Mouse (Mus musculus) hindbrain, postnatal 0 days (tissue): Measurements from ENCODE around the gene Tecpr2. TPM values are rescaled to one million over a fixed set of nuclear protein-coding genes. Genes with fewer than 3 reads are reported as not detected.

ENCODE experiments used
- ATAC-seq: fragments of 200-750 bp; cut with Nextera tagmentation; 2 replicates; pipeline ENCODE4 v1.8.0; 2017; ENCODE audit warnings: mild to moderate bottlenecking, moderate TSS enrichment, moderate library complexity
- DNase-seq: peaks from one replicate; pipeline ENCODE4 v3.0.0-alpha.2; 2015; ENCODE audit warnings: low spot score
- H3K27ac ChIP-seq: fragments of 300-500 bp; sonication (generic); 2 replicates; pipeline ENCODE4 v1.5.1; 2014; ENCODE audit warnings: mild to moderate bottlenecking
- H3K27me3 ChIP-seq: fragments of 300-500 bp; sonication (generic); 2 replicates; pipeline ENCODE4 v1.6.1; 2014; ENCODE audit warnings: low read length, mixed read lengths; ENCODE audit not compliant: insufficient read depth
- H3K36me3 ChIP-seq: fragments of 300-500 bp; sonication (generic); 2 replicates; pipeline ENCODE4 v1.6.1; 2014; ENCODE audit warnings: low read length, mixed read lengths; ENCODE audit not compliant: insufficient read depth
- H3K4me1 ChIP-seq: fragments of 300-500 bp; sonication (generic); 2 replicates; pipeline ENCODE4 v1.6.1; 2014; ENCODE audit warnings: antibody characterized with exemption, low read length, mixed read lengths; ENCODE audit not compliant: insufficient read depth
- H3K4me2 ChIP-seq: fragments of 300-500 bp; sonication (generic); 2 replicates; pipeline ENCODE4 v1.6.1; 2014; ENCODE audit warnings: low read depth, mild to moderate bottlenecking, low read length, moderate library complexity, mixed read lengths
- H3K4me3 ChIP-seq: fragments of 300-500 bp; sonication (generic); 2 replicates; pipeline ENCODE4 v1.5.1; 2014; ENCODE audit warnings: low read length
- H3K9ac ChIP-seq: fragments of 300-500 bp; sonication (generic); replicated peaks from 2 replicates; pipeline ENCODE4 v1.6.1; 2014; ENCODE audit warnings: mild to moderate bottlenecking, low read length, moderate library complexity, mixed read lengths
- H3K9me3 ChIP-seq: fragments of 300-500 bp; sonication (generic); 2 replicates; pipeline ENCODE4 v1.6.1; 2016; ENCODE audit warnings: low read length, mixed read lengths
- CTCF ChIP-seq: IDR thresholded peaks from 2 replicates; pipeline ENCODE4 v1.5.1; 2016; ENCODE audit warnings: antibody characterized with exemption, control low read depth, low read depth
- whole genome bisulfite sequencing: fragments of 180-500 bp; shearing (Covaris S2); extraction: QIAGEN DNeasy Blood & Tissue Kit; methylation state at CpG from one replicate; pipeline ENCODE4 v1.1.7; 2014; 5-methylcytosine and 5-hydroxymethylcytosine counted together
- polyA plus RNA-seq: library from polyadenylated mRNA; unstranded; fragments of >200 nt; fragmentation: Nextera tagmentation; extraction: Ambion mirVana; gene quantifications from 2 replicates; pipeline ENCODE4 v1.2.1, GENCODE M21; 2015
- total RNA-seq: library from RNA; depleted of rRNA; stranded (reverse); fragments of >200 nt; gene quantifications from 2 replicates; pipeline ENCODE4 v1.2.3, GENCODE M21; 2014

Tecpr2 gene
- total and polyA plus RNA-seq, 2 experiments from 2014 or later, result 4.3 to 24.1 TPM

GRCm38 (mm10) chr12:110864008-110864407 is 25.1 kb upstream of the Tecpr2 start:
- ATAC-seq, result no peak
- H3K36me3 ChIP-seq, result peaks cover 21% of the 10 kb centered on the region
- no peak for TF ChIP-seq CTCF
- H3K27me3 ChIP-seq, result no peaks in the 10 kb centered on the region
- DNase-seq, result no peak
- H3K4me3 ChIP-seq, result no peak overlapping the region
- H3K27ac ChIP-seq, result no peak overlapping the region
- 95% methylated on average over 6 of the region's 6 CpGs for WGBS
- no peaks in the 10 kb centered on the region for H3K4me1 ChIP-seq
- no peaks in the 10 kb centered on the region for H3K9me3 ChIP-seq
- H3K4me2 ChIP-seq, result no peak overlapping the region
- H3K9ac ChIP-seq, result no peak overlapping the region

- Histone ChIP-seq H3K27ac (no peak overlapping the region), H3K36me3 (peaks cover 30% of the 10 kb centered on the region)
Measured at GRCm38 (mm10) chr12:110865571-110865970, 23.5 kb upstream of the Tecpr2 start.

GRCm38 (mm10) chr12:110865989-110866388 is 23.1 kb upstream of the Tecpr2 start:
- Histone ChIP-seq H3K36me3 (peaks cover 29% of the 10 kb centered on the region), H3K9ac (no peak overlapping the region), H3K9me3 (no peaks in the 10 kb centered on the region), H3K4me2 (no peak overlapping the region), H3K4me1 (no peaks in the 10 kb centered on the region), H3K27me3 (no peaks in the 10 kb centered on the region), H3K27ac (no peak overlapping the region), H3K4me3 (no peak overlapping the region)
- 76% methylated on average over 10 of the region's 10 CpGs for WGBS
- ATAC-seq, result no peak
- no peak for TF ChIP-seq CTCF
- DNase-seq, result no peak

More at GRCm38 (mm10) chr12:110865571-110865970, 23.5 kb upstream of the Tecpr2 start:
- DNase-seq, result no peak
- TF ChIP-seq CTCF, result no peak
- Histone ChIP-seq H3K9me3 (no peaks in the 10 kb centered on the region), H3K4me3 (no peak overlapping the region), H3K27me3 (no peaks in the 10 kb centered on the region), H3K4me2 (no peak overlapping the region), H3K9ac (no peak overlapping the region), H3K4me1 (no peaks in the 10 kb centered on the region)
- WGBS, result 27% methylated on average over 6 of the region's 6 CpGs
- no peak for ATAC-seq

GRCm38 (mm10) chr12:110870107-110870506 is 19.0 kb upstream of the Tecpr2 start:
- Histone ChIP-seq H3K4me2 (no peak overlapping the region), H3K36me3 (peaks cover 37% of the 10 kb centered on the region), H3K9ac (no peak overlapping the region), H3K27me3 (no peaks in the 10 kb centered on the region), H3K4me3 (no peak overlapping the region), H3K9me3 (no peaks in the 10 kb centered on the region), H3K27ac (no peak overlapping the region), H3K4me1 (no peaks in the 10 kb centered on the region)
- DNase-seq (no peak), ATAC-seq (no peak)
- TF ChIP-seq CTCF, result no peak
- 91% methylated on average over 4 of the region's 4 CpGs for WGBS

- Histone ChIP-seq H3K9me3 (no peaks in the 10 kb centered on the region), H3K27ac (no peak overlapping the region), H3K9ac (no peak overlapping the region), H3K4me1 (no peaks in the 10 kb centered on the region), H3K4me2 (no peak overlapping the region), H3K27me3 (no peaks in the 10 kb centered on the region), H3K36me3 (peaks cover 37% of the 10 kb centered on the region), H3K4me3 (no peak overlapping the region)
- ATAC-seq, result no peak
- no peak for TF ChIP-seq CTCF
- no peak for DNase-seq
- WGBS, result 96% methylated on average over 5 of the region's 5 CpGs
Measured at GRCm38 (mm10) chr12:110871247-110871646, 17.8 kb upstream of the Tecpr2 start.

GRCm38 (mm10) chr12:110875351-110875750 is 13.7 kb upstream of the Tecpr2 start:
- H3K36me3 ChIP-seq, result peaks cover 32% of the 10 kb centered on the region

GRCm38 (mm10) chr12:110882291-110882690 is 6.8 kb upstream of the Tecpr2 start:
- no peak overlapping the region for H3K4me3 ChIP-seq
- H3K4me1 ChIP-seq, result no peaks in the 10 kb centered on the region
- 90% methylated on average over 7 of the region's 7 CpGs for WGBS
- H3K36me3 ChIP-seq, result peaks cover 17% of the 10 kb centered on the region
- ATAC-seq (no peak), DNase-seq (no peak)
- H3K9ac ChIP-seq, result no peak overlapping the region
- H3K27me3 ChIP-seq, result no peaks in the 10 kb centered on the region
- TF ChIP-seq CTCF, result 0 out of 2 replicates have a peak, but pooled peaks have one; percentile 10
- no peaks in the 10 kb centered on the region for H3K9me3 ChIP-seq
- H3K4me2 ChIP-seq, result no peak overlapping the region
- no peak overlapping the region for H3K27ac ChIP-seq

More at GRCm38 (mm10) chr12:110875351-110875750, 13.7 kb upstream of the Tecpr2 start:
- no peak overlapping the region for H3K27ac ChIP-seq
- H3K9ac ChIP-seq, result no peak overlapping the region
- ATAC-seq (no peak), DNase-seq (no peak)
- no peak overlapping the region for H3K4me2 ChIP-seq
- no peak overlapping the region for H3K4me3 ChIP-seq
- WGBS, result 73% methylated on average over 2 of the region's 2 CpGs
- no peaks in the 10 kb centered on the region for H3K27me3 ChIP-seq
- TF ChIP-seq CTCF, result no peak
- H3K9me3 ChIP-seq, result no peaks in the 10 kb centered on the region
- no peaks in the 10 kb centered on the region for H3K4me1 ChIP-seq
